Mouse (Mus musculus) adrenal gland, postnatal 10 days (tissue): ENCODE data around the gene Zscan12. TPM values are rescaled to one million over a fixed set of nuclear protein-coding genes. Genes with fewer than 3 reads are reported as not detected.

Experiments
- DNase-seq: peaks from one replicate; pipeline ENCODE4 v3.0.0; 2021; ENCODE audit warnings: mixed read lengths
- long read RNA-seq, 2 experiments: library from polyadenylated mRNA; stranded (forward); transcript quantifications; one replicate each; pipeline ENCODE4 v2.0.0; 2021
- total RNA-seq, 2 experiments: library from RNA; stranded (reverse); gene quantifications; 2 replicates each; pipeline ENCODE4 v1.2.3; 2021

Gene Zscan12
- total RNA-seq: 1 to 10 TPM; 7.7 to 9.5 TPM
- long read RNA-seq, experiment 1, full-length matches to known transcripts: 8 of 18 reads
- long read RNA-seq, experiment 1, partial matches to known transcripts: 1 of 18 reads
- long read RNA-seq, experiment 1, other reads (novel, unspliced or antisense): 9 of 18 reads
- long read RNA-seq, experiment 2, full-length matches to known transcripts: 3 of 7 reads
- long read RNA-seq, experiment 2, partial matches to known transcripts: 0 of 7 reads
- long read RNA-seq, experiment 2, other reads (novel, unspliced or antisense): 4 of 7 reads

- DNase-seq: peak; percentile 93
Observed at GRCm38 (mm10) chr13:21362621-21363248, at the start of gene Zscan12. Zscan12 (plus strand) TSS chr13:21362820.

GRCm38 (mm10) chr13:21312854-21313253, 49.8 kb upstream of the Zscan12 start:
- no peak for DNase-seq

DNA sequence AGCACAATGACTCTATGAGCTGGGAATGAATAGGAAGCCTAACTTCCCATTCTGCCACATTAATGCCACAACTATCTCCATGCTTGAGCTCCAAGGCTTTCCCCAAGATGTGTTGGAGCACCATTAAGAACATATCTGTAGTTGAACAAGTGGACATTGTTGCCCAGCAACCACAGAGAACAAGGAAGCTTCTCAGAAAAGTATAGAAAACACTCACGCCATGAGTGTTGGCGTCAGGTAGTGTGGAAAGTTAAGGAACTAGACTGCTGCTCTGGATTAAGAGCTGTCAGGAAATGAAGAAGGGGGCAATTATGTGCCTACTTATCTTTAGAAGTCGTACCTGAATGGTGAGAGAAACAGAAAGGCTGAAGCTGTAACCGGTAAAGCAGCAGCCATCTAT, 48.7 kb upstream of the Zscan12 start:
- DNase-seq: no peak

GRCm38 (mm10) chr13:21320262-21320661, 42.4 kb upstream of the Zscan12 start:
- no peak for DNase-seq

- DNase-seq: peak; percentile 5
Observed at GRCm38 (mm10) chr13:21321890-21322494, 40.6 kb upstream of the Zscan12 start.

DNA sequence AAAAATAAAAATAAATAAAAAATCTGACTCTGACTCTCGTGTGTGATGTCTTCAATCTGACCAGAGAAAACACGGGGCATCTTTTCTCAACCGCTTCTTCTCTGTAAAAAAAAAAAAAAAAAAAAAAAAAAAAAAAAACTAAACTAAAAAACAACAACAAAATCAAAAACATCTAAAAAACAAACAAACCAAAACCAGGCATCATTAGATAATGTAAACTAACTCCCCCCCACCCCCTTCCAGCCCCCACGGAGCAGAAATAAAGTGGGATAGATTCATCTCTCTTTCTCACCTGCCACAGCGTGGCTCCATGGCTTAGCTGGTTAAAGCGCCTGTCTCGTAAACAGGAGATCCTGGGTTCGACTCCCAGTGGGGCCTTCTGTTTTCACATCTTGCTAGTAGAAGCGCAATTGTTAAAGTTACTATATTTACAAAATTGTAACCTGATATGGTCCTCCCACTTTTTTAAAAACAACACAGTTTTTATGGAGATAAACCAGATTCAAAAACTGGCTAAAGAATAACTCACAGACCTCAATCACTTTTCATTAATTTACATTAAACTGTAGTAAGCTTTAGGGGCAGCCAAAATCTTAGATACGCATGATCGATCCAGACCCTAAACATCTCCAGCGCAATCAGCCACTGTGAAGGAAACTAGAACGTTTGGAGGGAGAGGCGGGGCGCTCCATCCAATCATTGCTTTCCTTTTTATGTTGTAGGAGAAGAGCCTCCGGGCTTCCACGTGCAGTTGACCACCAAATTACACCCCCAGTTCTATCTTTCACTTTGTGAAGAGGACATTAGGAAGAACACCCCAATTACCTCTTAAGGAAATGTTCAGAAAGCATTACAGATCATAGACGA, 39.9 kb upstream of the Zscan12 start:
- DNase-seq: peak; percentile 15

GRCm38 (mm10) chr13:21323405-21323804, 39.2 kb upstream of the Zscan12 start:
- DNase-seq: no peak

GRCm38 (mm10) chr13:21326191-21326590, 36.4 kb upstream of the Zscan12 start:
- no peak for DNase-seq

- DNase-seq: peak; percentile 90
Observed at GRCm38 (mm10) chr13:21326657-21327211, 35.9 kb upstream of the Zscan12 start.

GRCm38 (mm10) chr13:21327424-21327823, 35.2 kb upstream of the Zscan12 start:
- DNase-seq: peak; percentile 6

DNA sequence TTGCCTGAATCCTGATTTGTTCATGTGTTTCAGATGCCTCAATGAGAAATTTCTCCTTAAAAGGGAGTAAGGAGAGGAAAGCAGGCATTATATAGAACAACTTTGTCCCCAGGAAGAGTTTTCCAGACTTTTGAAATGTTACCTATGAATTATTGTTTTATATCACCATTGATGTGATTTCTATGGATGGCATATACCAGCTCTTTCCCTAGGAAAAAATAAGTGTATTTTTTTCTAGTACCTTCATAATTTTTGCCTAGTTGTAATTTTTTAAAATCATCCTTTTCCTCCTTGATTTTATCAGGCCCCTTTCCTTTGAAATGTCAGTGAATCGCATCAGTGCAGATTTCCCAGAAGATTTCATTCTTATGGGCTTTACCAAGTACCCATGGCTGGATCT, 16.0 kb upstream of the Zscan12 start, which contains the start of gene Olfr1367:
Gene Olfr1367 (plus strand): TSS at position 301 of the 400 bp plus-strand sequence.
- no peak for DNase-seq

DNA sequence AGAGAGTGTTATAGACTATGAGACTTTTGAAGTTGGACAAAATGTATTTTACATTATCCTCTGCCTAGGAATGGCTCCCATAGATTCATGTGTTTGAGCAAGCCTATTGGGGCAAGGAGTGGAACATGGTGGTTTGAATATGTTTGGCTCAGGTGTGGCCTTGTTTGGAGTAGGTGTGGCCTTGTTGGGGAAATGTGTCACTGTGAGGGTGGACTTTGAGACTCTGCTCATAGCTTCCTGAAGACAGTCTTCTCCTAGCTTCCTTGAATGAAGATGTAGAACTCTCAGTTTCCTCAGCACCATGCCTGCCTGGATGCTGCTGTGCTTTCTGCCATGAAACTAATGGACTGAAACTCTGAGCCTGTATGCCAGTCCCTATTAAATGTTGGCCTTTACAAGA, 12.0 kb upstream of the Zscan12 start:
- DNase-seq: no peak

- peak; percentile 18 for DNase-seq
Observed at GRCm38 (mm10) chr13:21363719-21364118, 1.1 kb downstream of the Zscan12 start.

DNA sequence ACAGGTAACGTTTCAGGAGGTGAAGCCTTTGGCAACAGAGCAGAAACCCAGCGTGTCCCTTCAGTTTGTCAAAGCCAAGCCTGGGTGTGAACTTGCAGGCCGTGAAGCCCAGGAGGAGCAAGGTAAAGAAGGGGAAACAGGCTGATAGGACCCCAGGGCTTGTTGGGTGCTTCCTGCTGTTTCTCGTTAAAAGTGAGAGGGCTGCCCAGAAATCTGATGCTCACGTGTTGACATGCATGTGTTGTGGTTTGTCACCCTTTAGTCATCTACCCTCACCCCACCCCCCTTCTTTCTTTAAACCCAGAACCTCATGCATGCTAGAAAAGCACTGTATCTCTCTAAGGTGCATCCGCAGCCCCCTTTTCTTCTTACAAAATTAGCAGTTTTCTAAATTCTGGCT, 4.0 kb downstream of the Zscan12 start:
- DNase-seq: no peak

GRCm38 (mm10) chr13:21372700-21373099, 10.1 kb downstream of the Zscan12 start:
- no peak for DNase-seq

- DNase-seq: no peak
Observed at GRCm38 (mm10) chr13:21377773-21378172, 15.2 kb downstream of the Zscan12 start.

DNA sequence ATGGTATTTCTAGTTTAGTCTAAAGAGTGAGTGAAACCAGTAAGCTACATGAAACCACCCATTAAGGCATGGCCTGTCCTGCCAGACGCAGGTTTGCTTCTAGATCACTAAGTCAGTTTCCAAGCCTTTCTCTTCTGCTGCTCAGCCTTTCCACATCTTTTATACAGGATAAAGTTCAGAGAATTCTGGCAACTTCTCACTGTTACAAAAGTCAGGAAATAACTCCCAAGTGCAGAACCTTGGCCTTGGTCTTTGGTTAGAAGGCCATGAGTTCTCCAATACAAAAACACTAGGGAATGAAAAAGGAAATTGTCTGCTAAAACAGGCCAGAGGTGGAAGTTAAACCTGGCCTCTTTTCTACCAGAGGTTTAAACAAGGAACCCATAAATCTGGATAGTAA, 32.6 kb downstream of the Zscan12 start:
- peak; percentile 35 for DNase-seq

DNA sequence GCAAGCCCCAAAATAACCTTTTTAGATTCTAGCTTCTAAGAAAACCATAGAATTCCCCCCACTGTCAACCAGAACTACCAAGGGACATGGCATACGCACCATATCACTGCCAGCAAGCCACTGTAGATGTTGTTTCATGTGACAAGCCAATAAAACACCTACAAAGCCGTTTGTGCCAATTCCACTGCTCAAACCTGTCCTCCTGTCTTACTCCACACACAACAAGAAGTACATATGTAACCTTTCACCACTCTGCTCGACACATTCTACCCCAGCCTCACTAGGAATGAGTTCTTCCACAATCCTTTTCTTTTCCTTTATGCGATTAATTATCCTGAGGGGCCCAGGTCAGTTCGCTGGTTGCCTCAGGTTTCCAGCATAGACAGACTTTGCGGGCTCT, 33.0 kb downstream of the Zscan12 start:
- no peak for DNase-seq

DNA sequence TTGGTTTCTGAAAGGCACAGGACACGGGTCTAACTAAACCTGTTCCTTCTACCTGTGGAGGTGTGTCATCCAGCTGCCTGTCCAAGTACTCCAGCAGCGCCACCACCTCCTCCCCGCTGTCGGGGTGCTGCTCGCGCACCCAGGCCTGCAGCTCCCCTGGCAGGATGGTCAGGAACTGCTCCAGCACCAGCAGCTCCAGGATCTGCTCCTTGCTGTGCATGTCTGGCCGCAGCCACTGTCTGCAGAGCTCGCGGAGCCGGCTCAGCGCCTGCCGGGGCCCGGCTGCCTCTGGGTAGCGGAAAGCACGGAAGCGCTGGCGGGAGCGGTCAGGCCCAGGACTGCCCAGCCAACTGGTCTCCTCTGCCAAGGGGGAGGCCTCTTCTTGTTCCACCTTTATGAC, 33.4 kb downstream of the Zscan12 start:
- peak; percentile 64 for DNase-seq

DNA sequence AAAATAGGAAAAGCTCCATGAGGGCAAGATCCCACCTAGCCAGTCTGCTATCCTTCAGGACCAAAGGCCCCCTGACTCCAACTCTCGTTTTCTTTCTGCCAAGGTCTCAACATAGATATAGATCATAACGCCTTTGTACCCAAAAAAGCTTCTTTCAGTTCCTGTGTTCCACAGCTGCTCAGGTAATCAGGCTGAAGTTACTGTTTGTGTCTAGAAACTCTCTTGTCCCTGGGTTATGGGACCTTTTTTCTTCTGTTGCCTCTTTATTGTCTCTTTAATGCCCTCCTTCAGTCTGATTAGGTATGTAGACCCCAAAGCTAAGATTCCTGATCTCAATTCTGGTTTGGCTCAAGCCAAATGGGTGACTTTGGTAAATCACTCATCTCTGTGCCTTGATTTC, 34.9 kb downstream of the Zscan12 start:
- DNase-seq: no peak

GRCm38 (mm10) chr13:21401166-21401565, 38.5 kb downstream of the Zscan12 start:
- DNase-seq: no peak

- DNase-seq: peak; percentile 26
Observed at GRCm38 (mm10) chr13:21401636-21402286, 39.1 kb downstream of the Zscan12 start.
